Mouse (Mus musculus) bone marrow, adult 2 months (tissue): ENCODE measurements around the gene Gm4565. TPM values are rescaled to one million over a fixed set of nuclear protein-coding genes. Genes with fewer than 3 reads are reported as not detected.
"Not testable (repeated sequence)": the region's sequence is repeated elsewhere in the genome, so short reads cannot be mapped to it uniquely, and the experiment has no call there.

Source experiments
- H3K27ac ChIP-seq: fragments of 200-500 bp; 2 replicates; pipeline ENCODE4 v1.5.1; 2012; ENCODE audit warnings: low read depth, mild to moderate bottlenecking, control low read depth, inconsistent platforms, low read length; ENCODE audit not compliant: control insufficient read depth, poor library complexity, insufficient read depth
- H3K4me1 ChIP-seq: fragments of 200-500 bp; 2 replicates; pipeline ENCODE4 v1.6.1; 2011; ENCODE audit warnings: low read length; ENCODE audit not compliant: control insufficient read depth, insufficient read depth
- H3K4me3 ChIP-seq: fragments of 200-500 bp; replicated peaks from 2 replicates; pipeline ENCODE3; 2011; ENCODE audit warnings: mild to moderate bottlenecking, low read depth, low read length, control low read depth; ENCODE audit not compliant: control insufficient read depth
- WGBS: fragments of 180-500 bp; shearing (Covaris S2); methylation state at CpG from one replicate; pipeline ENCODE4 v1.1.7; 2018; 5-methylcytosine and 5-hydroxymethylcytosine counted together
- polyA plus RNA-seq: library from polyadenylated mRNA; stranded (reverse); fragments of >200 nt; gene quantifications from 2 replicates; pipeline ENCODE4 v1.2.4, GENCODE M21; 2011; ENCODE audit warnings: low replicate concordance; ENCODE audit not compliant: missing spikeins, insufficient read depth, insufficient read length

The Gm4565 gene
- not detected in 2 replicates for polyA plus RNA-seq

GRCm38 (mm10) chr7:22588027-22588426 lies at the start of gene Gm4565:
TSS of gene Gm4565 (minus strand) at chr7:22588127.
- not testable (repeated sequence) for H3K4me3 ChIP-seq, H3K4me1 ChIP-seq, H3K27ac ChIP-seq
- 58% methylated on average over 2 of the region's 4 CpGs for WGBS

DNA sequence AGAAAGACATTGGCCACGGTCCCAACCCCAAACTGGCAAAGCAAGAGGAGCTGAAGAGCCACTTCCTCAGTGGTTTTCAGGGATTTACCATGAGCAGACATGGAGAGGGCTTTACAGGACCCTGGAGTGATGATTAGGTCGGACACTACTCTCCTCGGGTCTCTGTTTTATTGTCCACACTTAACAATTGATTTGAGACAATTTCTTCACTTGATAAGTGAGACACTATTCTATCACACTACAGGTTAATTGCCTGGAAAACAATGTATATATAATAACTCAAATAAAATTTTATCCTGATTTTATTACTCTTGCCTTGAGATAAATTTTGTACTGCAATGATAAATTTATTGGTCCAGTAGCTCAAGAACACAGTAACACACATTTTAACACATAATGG lies 22.7 kb downstream of the Gm4565 start, which contains the start of gene Gm4201:
TSS of gene Gm4201 (minus strand) at position 101 of the 400 bp plus-strand sequence.
- H3K27ac ChIP-seq, H3K4me1 ChIP-seq, H3K4me3 ChIP-seq: not testable (repeated sequence)
- WGBS = no CpG with 5 or more reads among the region's 3 CpGs

- WGBS = no CpG with 5 or more reads among the region's 1 CpGs
- H3K27ac ChIP-seq, H3K4me3 ChIP-seq, H3K4me1 ChIP-seq: not testable (repeated sequence)
Observed at GRCm38 (mm10) chr7:22534787-22535186, 53.1 kb downstream of the Gm4565 start, which contains the start of gene Gm8677. TSS of gene Gm8677 (minus strand) at chr7:22534887.

Other genes with a start within 250 kb of the Gm4565 start
- not detected in 2 replicates for gene Gm8660, start 217.1 kb downstream of the Gm4565 start, polyA plus RNA-seq
- gene Vmn1r148, start 174.5 kb downstream of the Gm4565 start, polyA plus RNA-seq = not detected in 2 replicates
- gene Vmn1r149, start 149.9 kb downstream of the Gm4565 start, polyA plus RNA-seq = not detected in 2 replicates
- not detected in 2 replicates for gene Gm10665, start 124.1 kb downstream of the Gm4565 start, polyA plus RNA-seq
- not detected in 2 replicates for gene Vmn1r151, start 88.4 kb downstream of the Gm4565 start, polyA plus RNA-seq
- gene Vmn1r152, start 65.2 kb downstream of the Gm4565 start, polyA plus RNA-seq = not detected in 2 replicates
- not detected in 2 replicates for gene Gm8677, start 53.2 kb downstream of the Gm4565 start, polyA plus RNA-seq
- gene Gm4201, start 22.8 kb downstream of the Gm4565 start, polyA plus RNA-seq = not detected in 2 replicates
- not detected in 2 replicates for gene Vmn1r155, start 69.9 kb upstream of the Gm4565 start, polyA plus RNA-seq
- gene Gm8693, start 104.2 kb upstream of the Gm4565 start, polyA plus RNA-seq = not detected in 2 replicates
- not detected in 2 replicates for gene Gm4567, start 131.6 kb upstream of the Gm4565 start, polyA plus RNA-seq
- not detected in 2 replicates for gene Vmn1r157, start 173.6 kb upstream of the Gm4565 start, polyA plus RNA-seq
- not detected in 2 replicates for gene Vmn1r158, start 202.7 kb upstream of the Gm4565 start, polyA plus RNA-seq